Mouse (Mus musculus) thymus, postnatal 4 days (tissue): ENCODE measurements around the gene Sirpa.

Experiments used
- DNase-seq: peaks from one replicate; pipeline ENCODE4 v3.0.0; 2021

The Sirpa gene

DNA sequence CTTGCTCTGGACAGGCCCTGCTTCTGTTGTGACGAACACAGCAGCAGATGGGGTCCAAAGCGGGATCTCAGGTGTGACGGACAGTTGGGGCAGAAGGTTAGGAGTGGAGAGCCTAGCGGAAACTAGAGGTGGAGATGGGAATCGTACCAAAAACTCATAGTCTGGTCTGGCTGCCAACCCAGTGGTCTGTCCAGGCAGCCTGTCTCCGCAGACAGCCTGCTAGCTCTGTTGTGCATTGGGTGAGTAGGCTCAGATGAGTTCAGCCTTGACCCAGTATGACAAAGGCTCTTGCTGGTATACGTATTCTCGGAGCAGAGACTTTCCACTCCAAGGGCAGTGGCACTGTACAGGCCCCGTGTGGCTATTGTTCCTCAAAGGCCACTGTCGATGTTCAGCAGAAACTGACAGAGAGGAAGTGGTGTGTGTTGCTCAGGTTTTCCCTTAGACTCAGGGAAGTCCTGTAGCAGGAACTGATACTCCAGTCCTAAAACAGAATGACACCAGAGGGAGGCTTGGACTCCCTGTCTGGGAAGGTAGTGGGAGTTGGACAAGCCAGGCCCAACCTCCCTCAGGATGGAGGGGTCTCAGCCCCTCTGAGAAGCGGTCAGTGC lies 6.6 kb upstream of the Sirpa start:
- no peak for DNase-seq

DNA sequence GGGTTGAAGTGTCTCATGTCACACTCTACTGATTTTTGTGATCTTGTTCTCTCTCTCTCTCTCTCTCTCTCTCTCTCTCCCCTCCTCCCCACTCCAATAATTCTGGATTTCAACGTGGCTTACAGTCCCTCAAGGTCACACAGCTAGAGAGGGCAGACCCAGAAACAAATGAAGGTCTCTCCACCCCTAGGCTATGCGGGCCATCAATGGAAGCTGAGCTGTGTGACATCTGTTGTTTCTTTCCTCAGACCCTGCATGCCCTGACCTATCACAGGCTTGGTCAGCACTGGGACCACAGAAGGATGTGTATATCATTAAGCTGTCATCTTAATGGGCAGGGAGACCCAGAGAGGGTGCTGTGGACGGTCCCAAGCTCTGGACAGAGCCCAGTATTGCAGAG lies 5.4 kb upstream of the Sirpa start:
- no peak for DNase-seq

DNA sequence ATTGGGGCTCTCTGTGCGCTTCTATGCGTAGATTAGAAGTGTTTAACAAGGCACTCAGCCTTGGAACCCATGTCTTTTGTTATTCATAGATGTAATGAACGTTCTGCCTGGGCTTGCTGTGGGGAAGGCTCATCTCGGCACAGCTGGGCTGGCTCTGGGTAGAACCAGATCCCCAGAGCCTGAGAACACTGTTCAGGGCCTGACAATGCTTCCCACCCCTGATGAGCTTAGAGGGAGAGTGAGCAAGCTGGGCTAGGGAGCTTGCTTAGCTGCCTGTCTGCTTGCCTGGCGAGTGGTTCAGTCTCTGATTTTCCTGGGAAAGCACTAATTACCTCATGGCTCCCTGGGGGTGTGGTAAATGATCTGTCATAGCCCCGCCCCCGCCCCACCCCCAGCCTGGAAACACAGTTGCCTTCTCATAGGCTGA lies 4.8 kb upstream of the Sirpa start:
- no peak for DNase-seq

DNA sequence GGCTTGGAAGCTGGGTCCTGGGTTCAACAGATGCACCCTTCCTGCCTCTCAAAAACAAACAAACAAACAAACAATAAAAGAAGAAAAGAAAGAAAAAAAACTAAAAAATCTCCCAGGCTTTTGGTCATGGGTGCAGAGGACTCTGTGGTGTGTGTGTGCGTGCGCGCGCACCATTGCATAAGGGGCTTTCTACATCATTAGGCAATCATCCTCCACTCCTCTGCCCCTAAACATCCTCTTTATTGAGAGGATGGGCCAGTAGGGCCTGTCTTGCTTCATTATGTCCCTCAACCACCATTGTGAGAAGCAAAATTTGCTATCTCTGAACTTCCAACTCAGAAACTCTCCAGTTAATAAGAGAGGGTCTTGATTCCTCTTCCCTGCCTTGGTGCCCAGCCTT lies 738 bp upstream of the Sirpa start:
- no peak for DNase-seq

DNA sequence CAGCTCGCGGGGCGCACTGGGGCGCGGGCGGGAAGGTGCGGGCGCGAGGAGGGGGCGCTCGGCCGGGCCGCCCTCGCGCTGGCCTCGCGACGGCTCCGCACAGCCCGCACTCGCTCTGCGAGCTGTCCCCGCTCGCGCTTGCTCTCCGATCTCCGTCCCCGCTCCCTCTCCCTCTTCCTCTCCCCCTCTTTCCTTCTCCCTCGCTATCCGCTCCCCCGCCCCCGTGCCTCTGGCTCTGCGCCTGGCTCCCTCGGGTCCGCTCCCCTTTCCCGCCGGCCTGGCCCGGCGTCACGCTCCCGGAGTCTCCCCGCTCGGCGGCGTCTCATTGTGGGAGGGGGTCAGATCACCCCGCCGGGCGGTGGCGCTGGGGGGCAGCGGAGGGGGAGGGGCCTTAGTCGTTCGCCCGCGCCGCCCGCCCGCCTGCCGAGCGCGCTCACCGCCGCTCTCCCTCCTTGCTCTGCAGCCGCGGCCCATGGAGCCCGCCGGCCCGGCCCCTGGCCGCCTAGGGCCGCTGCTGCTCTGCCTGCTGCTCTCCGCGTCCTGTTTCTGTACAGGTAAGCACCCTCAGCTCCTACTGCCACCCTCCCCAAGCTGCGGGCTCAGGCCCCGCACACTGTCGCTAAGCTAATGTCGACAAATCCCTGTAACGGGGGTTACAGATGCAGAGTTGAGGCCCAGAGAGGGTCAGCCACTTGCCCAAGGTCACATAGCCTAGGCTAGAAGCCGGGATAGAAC lies 673 bp downstream of the Sirpa start:
- peak; percentile 42 for DNase-seq

DNA sequence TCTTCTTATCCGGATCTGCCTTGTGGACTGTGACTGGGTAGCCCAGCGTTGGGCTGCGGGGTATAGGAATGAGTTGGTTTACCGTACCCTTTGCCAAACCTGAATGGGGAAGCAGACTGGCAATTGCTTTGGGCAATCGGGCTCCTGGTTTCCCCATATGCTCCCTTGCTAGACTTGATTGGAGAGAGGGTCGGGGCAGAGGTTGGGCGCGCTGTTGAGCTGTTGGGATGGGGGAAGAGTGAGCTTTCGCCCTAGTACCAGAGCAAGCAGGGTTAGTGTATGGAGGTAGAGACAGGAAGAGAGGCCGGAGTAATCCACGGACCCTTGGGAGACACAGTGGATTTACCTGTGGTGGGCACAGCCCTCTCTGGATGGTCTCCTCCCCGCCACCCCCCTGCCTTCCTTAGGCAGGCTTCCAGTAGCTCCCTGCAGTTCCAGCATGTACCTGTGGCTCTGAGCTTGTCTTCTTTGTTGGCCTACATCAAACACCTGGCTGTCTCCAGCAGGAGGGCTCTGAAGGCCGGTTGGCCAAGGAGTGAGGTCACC lies 1.3 kb downstream of the Sirpa start:
- DNase-seq = no peak

DNA sequence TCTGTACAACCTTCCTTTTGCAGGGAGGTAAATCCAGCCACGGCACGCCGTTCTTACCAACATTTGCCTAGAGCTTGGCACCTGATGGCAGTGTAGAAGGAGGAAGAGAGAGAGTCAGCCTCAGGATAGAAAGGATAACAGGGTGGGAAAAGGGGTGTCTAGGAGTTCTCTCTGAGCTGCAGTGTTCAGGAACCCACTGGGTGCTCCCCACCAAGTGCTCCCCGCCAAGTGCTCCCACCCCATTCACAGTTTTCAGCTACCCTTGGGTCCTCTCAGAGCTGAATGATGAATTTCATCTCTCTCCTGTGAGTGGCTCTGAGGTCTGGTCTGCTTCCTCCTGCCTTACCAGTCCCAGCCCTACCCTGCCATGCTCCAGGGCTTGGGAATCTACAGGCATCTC lies 1.9 kb downstream of the Sirpa start:
- no peak for DNase-seq

DNA sequence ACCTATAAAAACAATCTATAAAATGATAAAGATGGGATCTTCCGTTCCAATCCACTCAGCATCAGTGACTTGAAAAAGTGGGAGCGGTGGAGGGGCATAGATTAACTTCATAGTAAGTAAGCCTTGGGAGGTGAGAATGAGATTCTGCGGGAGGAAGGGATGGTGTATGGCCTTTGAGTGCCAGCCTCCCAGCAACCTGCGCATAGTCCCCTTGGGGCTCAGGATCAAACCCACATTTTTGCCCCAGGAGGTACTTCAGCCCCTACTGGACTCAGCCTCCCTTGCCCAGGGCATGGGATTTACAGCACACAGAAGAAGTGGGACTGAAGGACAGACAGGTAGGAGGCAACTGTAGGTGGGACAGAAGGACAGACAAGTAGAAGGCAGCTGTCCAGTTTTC lies 2.6 kb downstream of the Sirpa start:
- DNase-seq = no peak

DNA sequence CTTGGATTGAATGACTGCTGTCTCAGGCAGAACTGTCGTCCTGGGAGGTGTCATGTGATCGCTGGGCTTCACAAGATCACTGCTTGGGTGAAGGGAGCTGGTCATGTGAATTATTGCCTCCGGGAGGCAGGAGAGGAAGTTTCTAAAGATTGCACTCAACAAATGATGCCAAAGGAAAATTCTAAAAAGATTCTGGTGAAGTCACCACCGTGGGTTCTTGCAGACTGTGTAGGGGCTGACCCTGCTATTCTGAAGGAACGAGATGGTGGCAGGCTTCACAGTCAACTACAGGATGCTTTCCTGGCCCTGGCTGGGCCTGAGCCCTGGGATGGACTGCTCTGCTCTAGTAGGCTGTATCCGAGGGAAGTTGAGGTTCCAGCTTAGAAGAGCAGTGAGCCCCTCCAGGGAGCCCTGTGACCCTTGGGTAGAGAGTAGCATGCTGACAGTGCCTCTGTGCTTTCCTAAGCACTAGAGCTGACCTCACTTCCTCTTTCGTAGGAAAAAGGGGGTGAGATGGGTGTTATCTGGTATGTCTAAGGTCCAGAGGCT lies 3.1 kb downstream of the Sirpa start:
- DNase-seq = no peak

DNA sequence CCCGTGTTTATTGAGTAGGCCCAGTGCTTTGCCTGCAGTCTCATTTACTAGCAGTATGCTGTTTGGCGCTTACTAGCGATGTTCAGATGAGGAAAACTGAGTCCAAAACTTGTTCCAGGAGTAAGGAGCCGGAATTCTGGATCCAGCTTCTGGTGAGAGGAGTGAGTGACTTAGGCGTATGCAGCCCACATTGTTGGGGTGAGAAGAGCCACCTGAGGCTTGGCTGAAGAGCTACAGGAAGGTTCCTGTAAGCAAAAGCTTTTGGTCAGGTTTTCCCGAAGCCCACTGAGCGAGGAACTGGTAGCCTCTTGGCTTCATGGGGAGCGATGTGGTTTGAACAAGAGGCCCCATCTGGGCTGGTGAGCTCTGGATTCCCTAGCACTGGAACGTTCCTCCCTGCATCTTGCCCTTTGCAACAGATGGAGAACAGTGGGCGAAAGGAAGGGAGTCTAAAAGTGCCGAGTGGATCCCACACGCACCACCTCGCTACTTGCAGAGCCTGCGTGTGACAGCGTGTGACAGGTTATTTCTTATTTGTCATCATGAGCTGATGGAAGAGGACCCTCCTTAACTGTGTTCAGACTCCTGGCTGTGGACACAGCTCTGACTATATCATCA lies 4.0 kb downstream of the Sirpa start:
- DNase-seq = no peak

DNA sequence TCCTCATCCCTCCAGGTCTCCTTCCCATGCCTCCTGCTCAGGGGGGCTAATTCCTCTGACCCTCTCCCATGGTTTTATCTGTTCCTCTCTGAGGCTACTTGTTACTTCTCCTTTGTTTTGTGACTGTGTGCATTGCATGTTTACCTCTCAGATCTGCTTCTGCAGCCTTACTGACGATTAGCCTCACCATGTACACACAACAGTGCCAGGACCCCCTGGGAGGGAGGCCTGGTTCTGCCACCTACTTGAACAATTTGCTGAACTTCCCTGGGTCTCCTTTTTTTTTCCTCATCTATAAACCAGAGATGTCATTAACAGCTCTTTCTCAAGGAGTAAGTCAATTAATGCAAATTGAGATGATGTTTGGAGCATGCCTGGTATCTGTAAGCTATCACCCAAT lies 4.9 kb downstream of the Sirpa start:
- no peak for DNase-seq

DNA sequence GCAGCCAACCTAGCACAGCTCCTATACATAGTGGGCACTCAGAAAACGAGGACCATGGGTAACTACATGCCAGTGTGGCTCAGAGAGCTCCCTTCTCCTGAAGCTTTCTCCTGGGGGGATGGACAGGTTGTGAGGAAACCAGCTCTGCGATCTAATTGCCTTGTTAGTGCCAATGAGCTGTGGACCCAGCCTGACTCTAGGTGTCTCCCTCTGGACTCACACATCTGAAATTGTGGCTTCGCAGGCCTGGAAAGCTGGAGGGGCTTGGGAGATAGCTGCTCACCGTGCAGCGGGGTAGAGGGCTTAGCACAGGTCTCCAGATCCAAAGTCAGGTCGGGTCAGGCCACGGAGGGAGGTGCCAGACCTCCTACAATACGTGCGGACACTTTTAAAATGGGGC lies 5.5 kb downstream of the Sirpa start:
- no peak for DNase-seq

DNA sequence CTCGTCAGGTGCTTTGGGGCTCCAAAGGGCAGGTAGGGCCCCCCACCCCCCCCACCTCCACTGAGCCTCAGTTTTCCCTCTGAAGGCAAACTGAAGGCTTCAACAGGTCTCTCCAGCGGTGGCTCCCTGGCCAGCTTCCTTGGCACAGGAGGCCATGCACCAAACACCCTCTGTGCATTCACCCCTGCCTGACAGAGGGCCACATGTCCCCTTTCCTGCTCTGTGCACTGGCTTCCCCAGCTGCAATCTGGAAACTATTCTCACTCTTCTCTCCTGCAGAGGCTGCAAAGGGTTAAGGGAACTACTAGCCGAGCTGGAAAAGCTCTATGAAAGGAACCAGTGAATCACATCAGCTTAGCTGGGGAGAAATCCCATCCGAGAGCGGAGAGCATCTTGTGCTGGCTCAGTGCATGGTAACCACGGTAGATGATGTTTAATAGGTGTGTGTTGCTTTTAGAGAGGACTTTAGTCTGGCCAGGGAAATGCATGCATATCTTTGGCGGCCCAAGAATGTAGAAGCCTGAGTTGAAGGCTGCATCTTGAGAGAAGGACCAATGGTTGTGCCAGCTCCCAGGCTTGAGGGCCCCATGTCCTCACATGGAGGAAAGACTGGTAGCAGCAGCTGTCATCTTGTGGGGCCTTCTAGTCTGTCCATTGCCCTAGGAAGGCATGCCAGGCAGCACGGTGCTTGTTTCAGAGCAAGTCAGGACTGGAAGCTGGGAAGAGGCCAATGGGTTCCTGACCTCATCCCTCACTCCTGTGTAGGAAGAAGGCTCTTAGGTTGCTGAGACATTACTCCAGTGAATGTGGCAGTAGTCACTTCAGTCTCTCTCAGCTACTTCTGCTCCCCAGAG lies 6.8 kb downstream of the Sirpa start:
- DNase-seq = no peak

DNA sequence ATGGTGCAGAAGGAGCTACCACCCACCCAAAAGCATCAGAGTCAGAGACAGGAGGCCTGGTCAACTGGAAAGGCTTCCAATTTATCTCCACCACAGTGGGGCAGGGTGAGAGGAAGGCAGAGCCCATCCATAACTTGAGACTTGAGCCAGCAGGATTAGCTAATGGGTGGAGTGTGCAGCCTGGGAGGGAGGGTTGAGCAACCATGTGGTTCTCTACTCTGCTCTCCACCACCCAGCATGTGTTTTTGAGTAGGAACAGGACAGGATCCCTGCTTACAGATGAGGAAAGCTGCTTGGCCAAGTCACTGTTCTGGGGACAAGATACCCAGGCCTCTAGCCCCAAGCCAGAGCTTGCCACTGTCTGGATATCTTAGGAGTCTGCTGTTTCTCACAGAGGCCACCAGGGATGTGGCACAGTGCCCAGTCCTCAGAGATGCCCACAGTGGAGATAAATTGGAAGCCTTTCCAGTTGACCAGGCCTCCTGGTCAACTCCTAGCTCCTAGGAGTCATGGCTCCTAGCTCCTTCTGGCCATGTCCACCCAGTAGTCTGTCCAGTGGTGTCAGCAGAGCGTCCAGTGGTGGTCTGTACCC lies 8.5 kb downstream of the Sirpa start:
- DNase-seq = no peak

DNA sequence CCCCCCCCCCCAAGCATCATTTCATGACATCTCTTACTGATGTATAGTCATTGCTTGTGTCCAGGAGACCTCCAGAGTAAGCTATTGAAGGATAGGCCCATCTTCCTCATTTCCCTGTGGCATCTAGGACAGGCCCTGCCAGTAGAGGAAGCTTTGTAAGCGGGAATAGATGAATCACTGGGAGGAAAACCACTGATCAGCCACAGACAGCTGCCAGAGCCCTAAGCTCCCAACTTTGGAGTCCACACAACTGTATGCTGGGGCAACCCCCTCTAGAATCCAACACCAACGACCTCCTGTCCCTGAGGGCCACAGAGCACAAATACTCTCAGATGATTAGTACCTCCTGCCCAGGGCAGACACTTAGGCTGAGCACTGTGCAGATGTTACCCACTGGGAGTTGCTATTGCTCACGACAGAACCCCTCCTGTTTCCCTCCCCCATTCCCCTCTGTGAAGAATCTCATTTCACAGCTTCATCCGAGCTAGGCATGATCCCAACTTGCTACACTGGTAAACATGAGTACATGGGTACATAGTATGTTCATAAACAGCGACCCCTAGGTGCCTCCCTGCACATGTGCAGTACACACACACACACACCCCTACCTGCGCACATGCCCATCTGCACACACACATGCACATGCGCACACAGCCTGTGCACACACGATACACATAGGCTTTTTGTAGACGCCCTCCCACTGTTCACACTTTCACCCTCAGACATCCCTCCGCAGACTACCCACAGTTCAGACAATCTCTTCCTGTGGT lies 9.4 kb downstream of the Sirpa start:
- DNase-seq = no peak

DNA sequence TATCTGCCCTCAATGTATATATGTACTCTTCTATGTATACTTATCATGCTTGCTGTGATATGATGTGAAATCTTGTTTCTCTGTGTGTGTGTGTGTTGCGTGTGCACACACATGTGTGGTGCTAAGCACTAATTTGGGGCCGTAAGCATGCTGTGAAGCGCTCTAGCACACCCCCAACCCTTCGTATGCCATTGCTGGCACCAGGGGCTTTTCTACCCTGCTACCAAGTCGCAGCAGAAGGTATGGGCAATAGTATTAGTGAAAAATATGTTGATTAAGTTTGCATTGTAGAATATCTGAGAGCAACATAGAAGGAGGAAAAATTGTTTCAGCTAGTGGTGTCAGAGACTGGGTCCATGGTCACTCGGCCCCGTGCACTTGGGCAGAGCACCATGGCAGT lies 10.2 kb downstream of the Sirpa start:
- no peak for DNase-seq

DNA sequence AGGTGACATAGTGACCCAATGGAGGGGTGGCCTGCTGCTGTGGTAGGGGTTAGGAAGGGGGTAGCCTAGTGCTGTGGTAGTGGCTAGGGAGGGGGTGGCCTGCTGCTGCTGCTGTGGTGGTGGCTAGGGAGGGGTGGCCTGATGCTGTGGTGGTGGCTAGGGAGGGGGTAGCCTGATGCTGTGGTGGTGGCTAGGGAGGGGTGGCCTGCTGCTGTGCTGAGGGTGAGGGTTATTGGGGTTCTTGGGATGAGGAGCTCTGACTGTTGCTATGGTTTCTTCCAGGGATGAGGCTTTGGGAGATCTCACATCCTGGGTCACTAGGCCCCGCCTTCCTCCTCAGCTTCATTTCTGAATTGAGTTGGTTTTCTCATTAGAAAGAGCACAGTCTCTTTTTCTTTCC lies 10.9 kb downstream of the Sirpa start:
- DNase-seq = no peak

DNA sequence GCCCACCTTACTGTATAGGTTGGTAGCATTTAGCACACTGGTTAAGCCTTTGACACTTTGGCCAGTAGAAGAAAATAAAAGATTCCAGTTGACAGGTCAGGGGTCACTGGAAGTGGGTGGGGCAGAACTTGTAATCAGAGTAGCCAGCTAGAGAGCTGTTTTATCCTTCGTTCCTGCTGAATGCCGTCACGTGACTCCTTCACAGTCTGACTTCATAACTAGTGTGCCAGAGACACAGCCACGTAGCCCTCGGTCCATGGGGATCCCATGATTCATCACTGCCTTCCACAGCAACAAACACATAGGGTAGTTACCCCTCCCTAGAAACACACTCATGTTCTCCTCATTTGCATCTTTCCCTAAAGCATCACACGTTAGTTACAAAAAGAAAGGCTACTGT lies 11.4 kb downstream of the Sirpa start:
- no peak for DNase-seq

DNA sequence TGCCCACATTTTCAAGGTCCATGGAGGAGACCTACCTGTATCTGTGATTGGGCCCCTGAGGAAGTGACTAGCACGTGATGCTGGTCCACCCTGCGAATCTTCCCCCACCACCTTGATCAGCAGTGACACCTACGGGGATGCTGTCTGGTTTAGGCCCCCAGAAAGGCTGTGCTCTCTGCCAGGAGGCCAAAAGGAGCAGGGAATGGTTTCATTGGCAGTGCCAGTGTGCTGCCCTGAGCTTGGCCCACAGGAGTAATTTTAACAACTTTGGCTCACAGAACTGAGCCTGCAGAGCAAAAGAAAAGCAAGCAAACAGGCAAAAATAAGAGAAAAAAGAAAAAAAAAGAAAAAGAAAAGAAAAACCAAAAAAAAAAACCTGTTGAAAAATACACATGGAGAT lies 13.2 kb downstream of the Sirpa start:
- DNase-seq = no peak

DNA sequence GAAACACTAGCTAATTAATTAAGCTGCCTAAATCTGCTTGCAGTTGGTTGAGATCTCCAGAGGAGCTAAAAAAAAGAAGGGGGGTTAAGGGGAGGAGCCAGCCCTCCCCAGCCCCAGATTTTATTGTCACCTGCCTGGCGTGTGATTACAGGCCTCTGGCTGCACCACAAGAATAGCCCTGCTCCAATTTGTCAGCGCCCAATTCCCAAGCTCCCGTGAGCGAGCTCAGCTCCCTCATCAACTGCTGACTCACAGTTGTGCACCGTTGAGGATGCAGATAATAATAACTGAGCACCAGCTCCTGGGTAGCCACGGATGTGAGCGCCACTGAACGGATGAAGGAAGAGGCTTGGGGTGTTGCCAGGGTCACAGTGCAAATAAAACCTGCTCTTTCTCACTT lies 13.6 kb downstream of the Sirpa start:
- no peak for DNase-seq

DNA sequence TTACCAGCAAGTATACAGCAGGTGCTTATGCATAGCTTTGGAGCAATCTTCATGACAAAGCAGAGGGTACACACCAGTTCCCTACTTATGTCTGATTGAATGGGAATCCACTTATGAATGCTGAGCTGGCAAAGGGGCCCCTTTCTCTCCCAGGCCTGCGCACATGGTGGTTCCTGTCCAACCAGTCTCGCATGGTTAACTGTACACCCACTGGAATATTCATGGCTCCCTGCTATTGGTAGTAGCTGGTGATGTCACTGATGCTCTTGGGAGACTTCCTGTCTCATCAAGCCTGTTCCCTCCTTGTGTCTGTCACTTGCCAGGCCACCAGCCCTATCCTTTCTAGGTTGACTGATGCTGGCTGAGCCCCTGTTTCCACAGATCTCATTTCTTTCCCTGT lies 14.3 kb downstream of the Sirpa start:
- no peak for DNase-seq

DNA sequence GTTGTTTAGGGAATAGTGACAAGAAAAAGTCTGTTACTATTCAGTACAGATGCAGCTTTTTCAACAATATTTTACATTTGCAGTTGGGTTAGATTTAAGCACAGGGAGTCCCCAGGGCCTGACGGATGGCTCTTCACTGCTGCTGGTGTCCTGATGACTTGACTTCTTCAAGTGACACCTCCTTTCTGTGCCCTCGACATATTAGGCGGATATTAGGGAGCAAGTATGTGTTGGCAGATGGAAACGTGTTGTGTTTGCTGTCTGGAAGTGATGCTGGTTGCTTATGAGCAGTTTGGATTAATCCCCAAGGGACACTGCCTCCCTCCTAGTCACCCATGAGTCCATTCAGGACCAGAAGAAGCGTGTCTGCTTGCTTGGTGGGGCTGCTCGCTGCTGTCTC lies 21.3 kb downstream of the Sirpa start:
- DNase-seq = no peak
